Mouse (Mus musculus): ENCODE results near the gene Rasl11b. TPM values are rescaled to one million over a fixed set of nuclear protein-coding genes. Genes with fewer than 3 reads are reported as not detected.

Rasl11b gene
- polyA plus RNA-seq, 1 experiment: 8.0 TPM

DNA sequence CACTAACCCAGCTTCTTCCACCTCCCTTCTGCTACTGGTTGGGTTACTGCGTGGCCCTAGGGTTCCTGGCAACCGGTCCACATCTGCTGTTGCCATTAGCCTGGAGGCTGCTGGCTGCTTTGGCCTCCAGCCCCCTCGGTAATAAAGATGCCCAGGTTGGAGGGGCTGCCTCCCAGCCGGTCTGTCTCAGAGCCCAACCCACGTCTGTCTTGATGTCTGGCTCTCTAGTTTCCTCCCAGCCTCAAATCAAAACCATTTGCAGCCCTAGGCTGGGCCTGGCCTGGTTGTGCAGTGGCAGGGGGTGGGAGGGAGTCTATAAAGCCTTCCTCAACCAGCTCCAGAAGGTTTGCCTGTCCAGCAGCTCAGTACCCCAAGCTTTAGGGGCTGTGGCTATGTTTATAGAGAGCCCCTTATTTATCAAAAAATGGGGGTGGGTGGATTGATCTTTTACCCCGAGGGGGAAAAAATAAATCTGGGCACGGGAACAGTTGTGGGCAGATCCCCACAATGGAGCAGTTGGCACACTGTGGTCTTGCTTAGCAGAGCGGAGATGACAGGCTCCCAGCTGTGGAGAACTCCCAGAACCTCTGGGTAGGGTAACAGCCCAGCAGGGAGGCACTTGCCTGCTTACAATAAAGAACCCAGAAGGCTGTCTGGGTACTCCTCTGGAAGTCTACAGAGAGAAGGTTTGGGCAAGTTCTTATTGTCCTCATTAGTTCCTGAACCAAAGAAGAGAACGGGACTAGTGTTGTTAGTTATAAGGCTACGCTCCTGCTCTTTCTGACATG lies 6.7 kb downstream of the Rasl11b start:
- Histone ChIP-seq H3K9ac (ENCODE audit: low read depth, poor library complexity, severe bottlenecking) (no peak overlapping the region), H3K36me3 (ENCODE audit: control insufficient read depth, insufficient read depth, low read length, poor library complexity, severe bottlenecking) (peaks cover 16% of the 10 kb centered on the region), H3K27me3 (ENCODE audit: control insufficient read depth, insufficient read depth, low read length, poor library complexity, severe bottlenecking) (no peaks in the 10 kb centered on the region), H3K4me1 (ENCODE audit: control insufficient read depth, insufficient read depth, low read length) (no peaks in the 10 kb centered on the region), H3K27ac (ENCODE audit: insufficient read depth, low read length) (no peak overlapping the region), H3K4me3 (ENCODE audit: low read depth, low read length) (no peak overlapping the region), H3K9me3 (replicated peaks; ENCODE audit: control insufficient read depth, insufficient read depth, low read length, poor library complexity, severe bottlenecking) (no peaks in the 10 kb centered on the region)
- no peak for TF ChIP-seq POLR2A (IDR thresholded peaks at IDR 0.05; ENCODE audit: insufficient read depth, low read length)
- TF ChIP-seq EP300 (IDR thresholded peaks at IDR 0.05; ENCODE audit: insufficient read depth, low read depth, low read length): no peak
- no peak for TF ChIP-seq CTCF (IDR thresholded peaks at IDR 0.05; ENCODE audit: low read depth, low read length)

DNA sequence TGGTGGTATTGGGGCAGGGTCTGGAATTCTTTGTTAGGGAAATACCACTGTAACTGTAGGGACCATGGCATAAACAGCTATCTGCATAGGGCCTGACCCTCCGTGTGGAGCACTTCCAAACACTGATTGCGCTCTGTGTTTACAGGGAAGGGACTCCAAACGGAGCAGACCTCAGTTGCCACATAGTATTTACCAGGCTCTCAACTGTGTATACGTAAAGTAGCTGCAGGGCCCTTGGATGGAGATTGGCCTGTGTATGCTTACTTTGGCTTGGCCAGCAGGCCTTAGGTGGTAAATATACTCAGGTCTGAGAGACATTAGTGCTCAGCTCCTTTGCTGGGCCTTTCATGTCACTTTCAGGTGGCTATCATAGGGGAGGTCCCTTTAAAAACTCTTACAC lies 7.4 kb downstream of the Rasl11b start:
- Histone ChIP-seq H3K9me3 (replicated peaks; ENCODE audit: control insufficient read depth, insufficient read depth, low read length, poor library complexity, severe bottlenecking) (no peaks in the 10 kb centered on the region), H3K4me1 (ENCODE audit: control insufficient read depth, insufficient read depth, low read length) (no peaks in the 10 kb centered on the region), H3K36me3 (ENCODE audit: control insufficient read depth, insufficient read depth, low read length, poor library complexity, severe bottlenecking) (peaks cover 11% of the 10 kb centered on the region), H3K4me3 (ENCODE audit: low read depth, low read length) (no peak overlapping the region), H3K27me3 (ENCODE audit: control insufficient read depth, insufficient read depth, low read length, poor library complexity, severe bottlenecking) (no peaks in the 10 kb centered on the region), H3K27ac (ENCODE audit: insufficient read depth, low read length) (no peak overlapping the region), H3K9ac (ENCODE audit: low read depth, poor library complexity, severe bottlenecking) (no peak overlapping the region)
- no peak for TF ChIP-seq CTCF (IDR thresholded peaks at IDR 0.05; ENCODE audit: low read depth, low read length)
- no peak for TF ChIP-seq EP300 (IDR thresholded peaks at IDR 0.05; ENCODE audit: insufficient read depth, low read depth, low read length)
- TF ChIP-seq POLR2A (IDR thresholded peaks at IDR 0.05; ENCODE audit: insufficient read depth, low read length): no peak

DNA sequence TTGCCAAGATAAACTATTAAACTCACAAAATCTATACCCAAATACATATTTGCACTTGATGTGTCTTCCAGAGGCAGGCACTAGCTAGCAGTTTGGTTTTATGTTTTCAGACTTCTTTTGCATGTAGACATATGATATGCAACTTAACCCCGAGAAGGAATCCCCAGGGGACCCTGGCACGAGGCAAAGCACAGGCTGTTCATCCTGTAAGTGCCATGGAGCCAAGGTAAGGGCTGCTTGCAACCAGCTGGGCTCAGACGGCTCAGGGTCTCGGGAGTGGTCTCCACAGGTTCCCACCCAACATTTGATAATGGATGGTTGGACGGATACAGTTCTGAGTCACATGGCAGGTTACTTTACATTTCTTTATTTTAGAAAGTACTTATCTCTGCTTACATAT lies 9.4 kb downstream of the Rasl11b start:
- no peak overlapping the region for H3K9ac ChIP-seq (ENCODE audit: low read depth, poor library complexity, severe bottlenecking)
- no peaks in the 10 kb centered on the region for H3K9me3 ChIP-seq (replicated peaks; ENCODE audit: control insufficient read depth, insufficient read depth, low read length, poor library complexity, severe bottlenecking)
- H3K36me3 ChIP-seq (ENCODE audit: control insufficient read depth, insufficient read depth, low read length, poor library complexity, severe bottlenecking): no peaks in the 10 kb centered on the region
- H3K27me3 ChIP-seq (ENCODE audit: control insufficient read depth, insufficient read depth, low read length, poor library complexity, severe bottlenecking): no peaks in the 10 kb centered on the region
- H3K4me1 ChIP-seq (ENCODE audit: control insufficient read depth, insufficient read depth, low read length): no peaks in the 10 kb centered on the region
- H3K27ac ChIP-seq (ENCODE audit: insufficient read depth, low read length): no peak overlapping the region
- TF ChIP-seq EP300 (IDR thresholded peaks at IDR 0.05; ENCODE audit: insufficient read depth, low read depth, low read length) (no peak), POLR2A (IDR thresholded peaks at IDR 0.05; ENCODE audit: insufficient read depth, low read length) (no peak), CTCF (IDR thresholded peaks at IDR 0.05; ENCODE audit: low read depth, low read length) (no peak)
- no peak overlapping the region for H3K4me3 ChIP-seq (ENCODE audit: low read depth, low read length)

DNA sequence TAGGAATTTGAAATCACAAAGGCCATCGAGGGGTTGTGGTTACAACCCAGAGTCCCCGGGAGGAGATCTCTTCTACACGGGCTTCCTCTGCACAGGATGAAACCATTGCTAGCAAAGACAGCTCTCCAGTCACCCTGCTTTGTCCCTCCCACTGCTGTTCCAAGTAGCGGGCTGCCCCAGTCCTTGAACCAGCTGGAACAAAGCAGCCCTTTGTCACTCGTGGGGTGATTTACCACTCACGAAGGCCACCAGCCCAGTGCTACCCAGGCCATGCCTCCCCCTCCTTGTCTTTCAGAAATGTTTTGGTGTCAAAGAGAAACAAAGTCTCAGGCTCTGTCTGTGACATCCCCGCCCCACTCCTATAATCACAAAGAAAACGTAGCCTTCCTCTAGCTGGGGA lies 10.4 kb downstream of the Rasl11b start:
- Histone ChIP-seq H3K27ac (ENCODE audit: insufficient read depth, low read length) (no peak overlapping the region), H3K9ac (ENCODE audit: low read depth, poor library complexity, severe bottlenecking) (no peak overlapping the region), H3K27me3 (ENCODE audit: control insufficient read depth, insufficient read depth, low read length, poor library complexity, severe bottlenecking) (no peaks in the 10 kb centered on the region), H3K4me3 (ENCODE audit: low read depth, low read length) (no peak overlapping the region), H3K4me1 (ENCODE audit: control insufficient read depth, insufficient read depth, low read length) (no peaks in the 10 kb centered on the region), H3K36me3 (ENCODE audit: control insufficient read depth, insufficient read depth, low read length, poor library complexity, severe bottlenecking) (no peaks in the 10 kb centered on the region), H3K9me3 (replicated peaks; ENCODE audit: control insufficient read depth, insufficient read depth, low read length, poor library complexity, severe bottlenecking) (no peaks in the 10 kb centered on the region)
- TF ChIP-seq EP300 (IDR thresholded peaks at IDR 0.05; ENCODE audit: insufficient read depth, low read depth, low read length): no peak
- no peak for TF ChIP-seq CTCF (IDR thresholded peaks at IDR 0.05; ENCODE audit: low read depth, low read length)
- no peak for TF ChIP-seq POLR2A (IDR thresholded peaks at IDR 0.05; ENCODE audit: insufficient read depth, low read length)

DNA sequence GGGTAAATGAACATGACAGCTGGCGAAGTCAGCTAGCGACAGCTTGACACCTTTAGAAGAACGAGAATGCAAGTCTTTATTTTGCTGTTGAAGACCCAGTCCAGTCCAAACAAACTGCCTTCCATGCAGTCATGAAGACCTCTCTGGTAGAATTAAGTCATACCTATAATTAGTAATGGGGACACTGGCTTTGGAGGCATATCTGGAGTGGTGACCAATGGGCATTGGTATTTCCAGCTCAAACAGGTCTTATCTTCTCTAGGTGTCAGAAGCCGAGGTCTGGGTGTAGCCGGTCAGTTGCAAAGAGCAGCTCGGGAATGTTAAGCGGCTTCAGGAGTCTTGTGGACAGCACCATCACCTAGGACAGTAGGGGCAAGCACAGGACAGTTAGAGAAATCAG lies 11.0 kb downstream of the Rasl11b start:
- no peaks in the 10 kb centered on the region for H3K36me3 ChIP-seq (ENCODE audit: control insufficient read depth, insufficient read depth, low read length, poor library complexity, severe bottlenecking)
- H3K4me1 ChIP-seq (ENCODE audit: control insufficient read depth, insufficient read depth, low read length): no peaks in the 10 kb centered on the region
- no peaks in the 10 kb centered on the region for H3K9me3 ChIP-seq (replicated peaks; ENCODE audit: control insufficient read depth, insufficient read depth, low read length, poor library complexity, severe bottlenecking)
- no peak overlapping the region for H3K9ac ChIP-seq (ENCODE audit: low read depth, poor library complexity, severe bottlenecking)
- no peak overlapping the region for H3K27ac ChIP-seq (ENCODE audit: insufficient read depth, low read length)
- TF ChIP-seq POLR2A (IDR thresholded peaks at IDR 0.05; ENCODE audit: insufficient read depth, low read length) (no peak), CTCF (IDR thresholded peaks at IDR 0.05; ENCODE audit: low read depth, low read length) (no peak), EP300 (IDR thresholded peaks at IDR 0.05; ENCODE audit: insufficient read depth, low read depth, low read length) (no peak)
- H3K4me3 ChIP-seq (ENCODE audit: low read depth, low read length): no peak overlapping the region
- H3K27me3 ChIP-seq (ENCODE audit: control insufficient read depth, insufficient read depth, low read length, poor library complexity, severe bottlenecking): no peaks in the 10 kb centered on the region

DNA sequence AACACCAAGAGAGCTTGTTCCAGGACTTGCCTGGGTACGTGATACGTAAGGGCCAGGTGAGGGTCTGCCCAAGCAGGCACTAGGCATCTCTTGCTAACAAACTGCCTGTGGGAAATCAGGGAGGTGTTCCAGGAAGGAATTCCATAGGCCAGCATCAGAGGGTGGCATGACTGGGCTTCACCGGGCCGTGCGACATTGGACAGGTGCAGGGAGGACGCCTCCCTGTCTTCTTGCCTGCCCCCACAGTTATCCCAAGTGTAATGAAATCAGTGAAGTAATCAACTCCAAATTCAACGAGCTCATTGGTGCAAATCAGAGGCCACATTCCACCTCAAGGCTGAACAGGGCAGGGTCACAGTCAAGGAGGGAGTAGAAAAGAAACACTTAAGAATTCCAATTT lies 11.6 kb downstream of the Rasl11b start:
- Histone ChIP-seq H3K27ac (ENCODE audit: insufficient read depth, low read length) (no peak overlapping the region), H3K4me3 (ENCODE audit: low read depth, low read length) (no peak overlapping the region), H3K9me3 (replicated peaks; ENCODE audit: control insufficient read depth, insufficient read depth, low read length, poor library complexity, severe bottlenecking) (no peaks in the 10 kb centered on the region), H3K4me1 (ENCODE audit: control insufficient read depth, insufficient read depth, low read length) (no peaks in the 10 kb centered on the region), H3K9ac (ENCODE audit: low read depth, poor library complexity, severe bottlenecking) (no peak overlapping the region), H3K27me3 (ENCODE audit: control insufficient read depth, insufficient read depth, low read length, poor library complexity, severe bottlenecking) (no peaks in the 10 kb centered on the region), H3K36me3 (ENCODE audit: control insufficient read depth, insufficient read depth, low read length, poor library complexity, severe bottlenecking) (no peaks in the 10 kb centered on the region)
- no peak for TF ChIP-seq CTCF (IDR thresholded peaks at IDR 0.05; ENCODE audit: low read depth, low read length)
- no peak for TF ChIP-seq EP300 (IDR thresholded peaks at IDR 0.05; ENCODE audit: insufficient read depth, low read depth, low read length)
- no peak for TF ChIP-seq POLR2A (IDR thresholded peaks at IDR 0.05; ENCODE audit: insufficient read depth, low read length)
